Mouse (Mus musculus): Measurements from ENCODE around the gene Tars. TPM values are rescaled to one million over a fixed set of nuclear protein-coding genes. Genes with fewer than 3 reads are reported as not detected.

Gene Tars
- polyA plus RNA-seq, 1 experiment from 2014 or later, result 61.8 TPM

GRCm38 (mm10) chr15:11396421-11396820 is 3.0 kb downstream of the Tars start:
- no peak overlapping the region for H3K4me2 ChIP-seq (replicated peaks)
- peaks cover 45% of the 10 kb centered on the region for H3K36me3 ChIP-seq
- WGBS, result 89% methylated on average over 6 of the region's 6 CpGs
- no peak overlapping the region for H3K9ac ChIP-seq
- H3K27ac ChIP-seq (replicated peaks), result no peak overlapping the region
- peaks cover 15% of the 10 kb centered on the region for H3K4me1 ChIP-seq
- no peak overlapping the region for H3K4me3 ChIP-seq (replicated peaks)
- H3K9me3 ChIP-seq (replicated peaks), result no peaks in the 10 kb centered on the region
- H3K27me3 ChIP-seq, result no peaks in the 10 kb centered on the region
- no peak for ATAC-seq (ENCODE audit: insufficient number of reproducible peaks, low FRiP score, low TSS enrichment, low read depth)

GRCm38 (mm10) chr15:11392903-11393302 is 6.6 kb downstream of the Tars start:
- ATAC-seq (ENCODE audit: insufficient number of reproducible peaks, low FRiP score, low TSS enrichment, low read depth), result no peak
- Histone ChIP-seq H3K9me3 (replicated peaks) (no peaks in the 10 kb centered on the region), H3K36me3 (peaks cover 79% of the 10 kb centered on the region), H3K9ac (no peak overlapping the region), H3K4me3 (replicated peaks) (no peak overlapping the region), H3K4me2 (replicated peaks) (no peak overlapping the region), H3K27ac (replicated peaks) (no peak overlapping the region), H3K4me1 (0 out of 2 replicates have a peak, but pooled peaks cover 6% of the 10 kb centered on the region), H3K27me3 (no peaks in the 10 kb centered on the region)
- WGBS, result 96% methylated on average over 16 of the region's 16 CpGs

GRCm38 (mm10) chr15:11383796-11384195 is 15.7 kb downstream of the Tars start:
- H3K27ac ChIP-seq (replicated peaks), result no peak overlapping the region
- no peak overlapping the region for H3K9ac ChIP-seq
- H3K9me3 ChIP-seq (replicated peaks), result no peaks in the 10 kb centered on the region
- 93% methylated on average over 21 of the region's 21 CpGs for WGBS
- no peaks in the 10 kb centered on the region for H3K27me3 ChIP-seq
- H3K36me3 ChIP-seq, result peaks cover 56% of the 10 kb centered on the region
- no peak for ATAC-seq (ENCODE audit: insufficient number of reproducible peaks, low FRiP score, low TSS enrichment, low read depth)
- peaks cover 2% of the 10 kb centered on the region; the same call in 1 of the 2 replicates for H3K4me1 ChIP-seq
- H3K4me3 ChIP-seq (replicated peaks), result no peak overlapping the region
- no peak overlapping the region for H3K4me2 ChIP-seq (replicated peaks)

GRCm38 (mm10) chr15:11382585-11382984 is 16.9 kb downstream of the Tars start:
- H3K4me3 ChIP-seq (replicated peaks), result no peak overlapping the region
- 86% methylated on average over 12 of the region's 12 CpGs for WGBS
- H3K9ac ChIP-seq, result no peak overlapping the region
- H3K27ac ChIP-seq (replicated peaks), result no peak overlapping the region
- no peak for ATAC-seq (ENCODE audit: insufficient number of reproducible peaks, low FRiP score, low TSS enrichment, low read depth)
- H3K4me2 ChIP-seq (replicated peaks), result no peak overlapping the region
- H3K4me1 ChIP-seq, result peaks cover 4% of the 10 kb centered on the region; the same call in 1 of the 2 replicates
- H3K27me3 ChIP-seq, result no peaks in the 10 kb centered on the region
- H3K9me3 ChIP-seq (replicated peaks), result no peaks in the 10 kb centered on the region
- H3K36me3 ChIP-seq, result peaks cover 44% of the 10 kb centered on the region

- Histone ChIP-seq H3K36me3 (peaks cover 24% of the 10 kb centered on the region), H3K27me3 (no peaks in the 10 kb centered on the region), H3K4me1 (peaks cover 4% of the 10 kb centered on the region; the same call in 1 of the 2 replicates), H3K27ac (replicated peaks) (no peak overlapping the region), H3K9me3 (replicated peaks) (no peaks in the 10 kb centered on the region), H3K4me2 (replicated peaks) (no peak overlapping the region), H3K4me3 (replicated peaks) (no peak overlapping the region), H3K9ac (no peak overlapping the region)
- 77% methylated on average over 8 of the region's 8 CpGs for WGBS
- no peak for ATAC-seq (ENCODE audit: insufficient number of reproducible peaks, low FRiP score, low TSS enrichment, low read depth)
Observed at GRCm38 (mm10) chr15:11380616-11381015, 18.8 kb downstream of the Tars start.

GRCm38 (mm10) chr15:11380087-11380530 is 19.4 kb downstream of the Tars start:
- Histone ChIP-seq H3K9me3 (replicated peaks) (no peaks in the 10 kb centered on the region), H3K36me3 (peaks cover 19% of the 10 kb centered on the region), H3K4me2 (replicated peaks) (no peak overlapping the region), H3K9ac (no peak overlapping the region), H3K4me3 (replicated peaks) (no peak overlapping the region), H3K27ac (replicated peaks) (no peak overlapping the region), H3K4me1 (peaks cover 4% of the 10 kb centered on the region; the same call in 1 of the 2 replicates), H3K27me3 (no peaks in the 10 kb centered on the region)
- 45% methylated on average over 8 of the region's 8 CpGs for WGBS
- no peak for ATAC-seq (ENCODE audit: insufficient number of reproducible peaks, low FRiP score, low TSS enrichment, low read depth)

GRCm38 (mm10) chr15:11379431-11380086 is 19.9 kb downstream of the Tars start:
- no peak overlapping the region for H3K9ac ChIP-seq
- H3K27me3 ChIP-seq, result no peaks in the 10 kb centered on the region
- no peak overlapping the region for H3K4me2 ChIP-seq (replicated peaks)
- no peaks in the 10 kb centered on the region for H3K9me3 ChIP-seq (replicated peaks)
- no peak overlapping the region for H3K4me3 ChIP-seq (replicated peaks)
- H3K4me1 ChIP-seq, result peaks cover 4% of the 10 kb centered on the region; the same call in 1 of the 2 replicates
- WGBS, result 85% methylated on average over 8 of the region's 8 CpGs
- no peak for ATAC-seq (ENCODE audit: insufficient number of reproducible peaks, low FRiP score, low TSS enrichment, low read depth)
- H3K36me3 ChIP-seq, result peaks cover 14% of the 10 kb centered on the region
- no peak overlapping the region for H3K27ac ChIP-seq (replicated peaks)

- Histone ChIP-seq H3K27ac (replicated peaks) (no peak overlapping the region), H3K4me3 (replicated peaks) (no peak overlapping the region), H3K4me2 (replicated peaks) (no peak overlapping the region), H3K9me3 (replicated peaks) (no peaks in the 10 kb centered on the region), H3K36me3 (no peaks in the 10 kb centered on the region), H3K9ac (no peak overlapping the region), H3K4me1 (no peaks in the 10 kb centered on the region), H3K27me3 (no peaks in the 10 kb centered on the region)
- WGBS, result 75% methylated on average over 7 of the region's 7 CpGs
- ATAC-seq (ENCODE audit: insufficient number of reproducible peaks, low FRiP score, low TSS enrichment, low read depth), result no peak
Observed at GRCm38 (mm10) chr15:11370477-11371085, 28.9 kb downstream of the Tars start.

- Histone ChIP-seq H3K27me3 (no peaks in the 10 kb centered on the region), H3K9me3 (replicated peaks) (no peaks in the 10 kb centered on the region), H3K9ac (no peak overlapping the region), H3K36me3 (no peaks in the 10 kb centered on the region), H3K4me2 (replicated peaks) (no peak overlapping the region), H3K4me3 (replicated peaks) (no peak overlapping the region), H3K27ac (replicated peaks) (no peak overlapping the region), H3K4me1 (no peaks in the 10 kb centered on the region)
- WGBS, result 80% methylated on average over 3 of the region's 3 CpGs
- ATAC-seq (ENCODE audit: insufficient number of reproducible peaks, low FRiP score, low TSS enrichment, low read depth), result no peak
Observed at GRCm38 (mm10) chr15:11369572-11369971, 29.9 kb downstream of the Tars start.

- no peak overlapping the region for H3K4me2 ChIP-seq (replicated peaks)
- no peak overlapping the region for H3K9ac ChIP-seq
- no peak overlapping the region for H3K4me3 ChIP-seq (replicated peaks)
- H3K27me3 ChIP-seq, result no peaks in the 10 kb centered on the region
- no peak for ATAC-seq (ENCODE audit: insufficient number of reproducible peaks, low FRiP score, low TSS enrichment, low read depth)
- no peaks in the 10 kb centered on the region for H3K9me3 ChIP-seq (replicated peaks)
- no peak overlapping the region for H3K27ac ChIP-seq (replicated peaks)
- no peaks in the 10 kb centered on the region for H3K36me3 ChIP-seq
- no peaks in the 10 kb centered on the region for H3K4me1 ChIP-seq
- WGBS, result 100% methylated on average over 1 of the region's 1 CpGs
Observed at GRCm38 (mm10) chr15:11364795-11365194, 34.7 kb downstream of the Tars start.

GRCm38 (mm10) chr15:11364112-11364511 is 35.4 kb downstream of the Tars start:
- Histone ChIP-seq H3K4me2 (replicated peaks) (no peak overlapping the region), H3K4me3 (replicated peaks) (no peak overlapping the region), H3K9ac (no peak overlapping the region), H3K36me3 (no peaks in the 10 kb centered on the region), H3K27ac (replicated peaks) (no peak overlapping the region), H3K9me3 (replicated peaks) (no peaks in the 10 kb centered on the region), H3K4me1 (no peaks in the 10 kb centered on the region), H3K27me3 (no peaks in the 10 kb centered on the region)
- WGBS, result 29% methylated on average over 2 of the region's 2 CpGs
- ATAC-seq (ENCODE audit: insufficient number of reproducible peaks, low FRiP score, low TSS enrichment, low read depth), result no peak

GRCm38 (mm10) chr15:11361824-11362223 is 37.6 kb downstream of the Tars start:
- 80% methylated on average over 5 of the region's 5 CpGs for WGBS
- H3K4me1 ChIP-seq, result no peaks in the 10 kb centered on the region
- no peak for ATAC-seq (ENCODE audit: insufficient number of reproducible peaks, low FRiP score, low TSS enrichment, low read depth)
- no peaks in the 10 kb centered on the region for H3K36me3 ChIP-seq
- H3K9me3 ChIP-seq (replicated peaks), result no peaks in the 10 kb centered on the region
- H3K9ac ChIP-seq, result no peak overlapping the region
- no peak overlapping the region for H3K27ac ChIP-seq (replicated peaks)
- no peak overlapping the region for H3K4me3 ChIP-seq (replicated peaks)
- no peak overlapping the region for H3K4me2 ChIP-seq (replicated peaks)
- no peaks in the 10 kb centered on the region for H3K27me3 ChIP-seq
